Mouse (Mus musculus) regulatory T cell (primary cell): ENCODE results near the gene Eif4a1.

Experiments used
- in situ Hi-C: fragments of 300-600 bp; cut with MboI, MseI; formaldehyde crosslinking; loops from one replicate; pipeline ENCODE4 v1.15.1; 2025; ENCODE audit warnings: high pct_unique_total_duplicates

The Eif4a1 gene

DNA sequence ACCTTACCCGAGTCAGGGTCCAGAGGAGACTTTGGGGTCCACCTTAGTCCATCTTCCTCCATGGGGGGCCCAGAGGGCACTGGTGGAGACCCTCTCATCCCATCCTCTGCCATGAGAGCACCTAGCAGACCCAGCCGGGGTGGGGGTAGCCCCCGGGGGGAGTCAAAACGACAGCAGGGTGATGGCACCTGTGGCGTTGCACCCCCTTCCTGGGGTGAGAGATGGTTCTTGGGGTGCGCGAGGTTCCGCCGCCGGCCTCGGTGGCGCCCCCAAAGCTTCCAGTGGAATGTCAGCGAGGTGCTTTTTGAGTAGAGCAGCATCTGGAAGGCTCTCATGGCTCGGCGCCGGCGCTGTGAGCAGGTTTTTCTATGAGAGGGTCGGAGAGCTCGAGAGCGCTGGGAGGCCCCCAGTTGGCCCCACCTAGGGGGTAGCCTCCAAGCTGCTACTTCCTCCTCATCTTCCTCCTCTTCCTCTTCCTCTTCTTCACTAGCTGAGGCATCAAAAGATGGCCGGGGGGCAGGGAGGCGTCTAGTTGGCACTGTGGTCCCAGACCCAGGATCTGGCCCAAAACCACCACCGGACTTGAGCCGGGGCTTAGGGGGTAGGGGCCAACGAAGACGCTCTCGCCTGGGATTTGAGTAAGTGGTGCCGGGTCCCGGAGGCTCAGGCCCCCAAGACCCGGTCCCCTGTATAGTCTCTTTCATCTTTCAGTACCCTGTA is 8.1 kb upstream of the Eif4a1 start:
- in situ Hi-C loops, result no loop called here

DNA sequence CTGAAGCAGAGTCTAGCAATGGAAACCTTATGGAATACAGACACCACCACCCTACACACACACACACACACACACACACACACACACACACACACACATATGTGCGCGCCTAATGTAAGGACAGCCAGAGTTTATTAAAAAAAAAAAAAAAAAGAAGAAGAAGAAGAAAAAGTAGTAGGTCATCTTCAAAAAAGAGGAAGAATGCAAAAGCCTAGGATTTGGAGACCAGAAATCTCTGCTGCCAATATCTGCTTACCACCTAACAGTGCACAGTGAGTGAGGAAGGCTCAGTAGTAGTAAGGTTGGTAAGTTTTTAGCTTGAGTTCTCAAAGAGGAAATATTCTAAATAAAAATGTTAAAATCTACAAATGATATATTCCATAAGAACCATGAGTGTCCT is 6.9 kb upstream of the Eif4a1 start:
- in situ Hi-C loops, result no loop called here

DNA sequence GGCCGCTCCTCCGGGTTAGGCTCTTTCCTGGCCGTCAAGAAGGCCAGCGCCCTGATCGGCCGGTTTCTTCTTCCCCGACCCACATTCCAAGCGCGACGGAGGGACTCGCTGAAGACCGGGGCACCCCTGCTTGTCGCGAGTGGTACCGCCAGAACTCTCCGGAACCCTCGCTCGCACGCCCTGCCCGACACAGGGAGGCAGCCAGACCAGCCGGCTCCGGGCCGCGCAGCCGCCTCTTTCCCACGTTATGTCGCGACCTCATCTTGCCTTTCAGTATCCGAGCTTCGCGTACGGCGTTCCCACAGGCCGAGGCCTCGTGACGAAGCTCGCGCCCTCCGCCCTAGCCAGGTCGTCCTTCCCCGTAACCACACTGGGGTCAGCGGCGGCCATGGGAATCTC is 498 bp downstream of the Eif4a1 start:
- in situ Hi-C loops, result no loop called here

DNA sequence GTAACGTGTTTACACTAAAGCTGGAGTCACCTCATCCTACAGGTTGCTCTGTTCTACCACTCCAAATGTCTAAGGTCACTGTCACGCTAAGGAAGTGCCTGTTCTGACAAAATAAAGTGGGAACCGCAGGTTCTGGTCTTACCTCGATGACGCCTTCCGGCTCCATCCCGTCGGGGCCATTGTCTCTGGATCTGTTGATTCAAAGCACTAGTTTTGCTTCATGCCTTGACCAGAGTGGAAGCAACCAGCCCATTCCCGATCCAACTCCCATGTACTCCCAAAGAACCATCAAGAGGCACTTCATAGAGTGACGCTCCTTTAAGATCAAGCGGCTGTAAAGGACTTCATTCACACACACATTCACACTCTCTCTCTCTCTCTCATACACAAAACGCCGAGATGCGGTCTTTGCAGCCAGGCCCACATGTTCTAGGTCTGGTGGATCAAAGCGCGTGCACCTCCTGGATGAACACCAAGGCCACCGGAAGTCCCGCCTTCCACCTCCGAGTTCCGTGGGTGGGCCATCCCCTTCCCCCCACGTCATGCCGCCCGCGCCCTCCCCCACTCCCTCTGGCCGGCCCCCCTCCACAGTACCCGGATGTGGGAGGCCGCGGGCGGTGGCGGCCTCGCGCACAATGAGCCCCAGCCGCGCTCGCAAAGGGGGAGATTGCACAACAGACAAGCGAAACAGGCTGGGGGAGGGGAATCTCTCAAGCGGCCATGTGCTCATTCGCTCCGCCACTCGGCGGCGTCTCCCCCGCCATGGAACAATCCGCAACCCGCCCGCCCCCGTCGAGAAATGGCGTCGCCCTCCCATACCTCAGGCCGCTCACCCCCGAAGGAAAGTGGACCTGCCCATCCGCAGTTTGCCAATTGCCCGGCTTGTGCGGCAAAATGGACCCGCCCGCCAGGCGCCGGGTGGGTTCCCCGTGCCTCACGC is 1.2 kb downstream of the Eif4a1 start:
- in situ Hi-C loops, result no loop called here

DNA sequence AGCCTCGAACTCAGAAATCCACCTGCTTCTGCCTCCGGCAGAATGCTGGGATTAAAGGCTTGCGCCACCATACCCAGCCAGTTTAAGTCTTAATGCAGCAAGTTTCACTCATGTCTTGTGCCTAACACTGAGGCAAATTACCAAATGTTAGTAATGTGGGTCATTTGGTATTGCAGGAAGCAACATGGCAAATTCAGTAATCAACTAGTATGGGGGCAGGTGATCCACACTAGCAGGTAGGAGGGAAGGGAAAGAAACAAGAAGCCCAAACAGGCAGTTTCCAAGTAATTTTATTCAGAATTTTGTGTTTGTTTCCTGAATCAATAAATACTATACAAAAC is 5.6 kb downstream of the Eif4a1 start:
- in situ Hi-C loops, result loop anchor here (5.0 kb wide), 1 partner anchor 981 kb away; the partner anchor contains the start of genes Rnf167 and Slc25a11

DNA sequence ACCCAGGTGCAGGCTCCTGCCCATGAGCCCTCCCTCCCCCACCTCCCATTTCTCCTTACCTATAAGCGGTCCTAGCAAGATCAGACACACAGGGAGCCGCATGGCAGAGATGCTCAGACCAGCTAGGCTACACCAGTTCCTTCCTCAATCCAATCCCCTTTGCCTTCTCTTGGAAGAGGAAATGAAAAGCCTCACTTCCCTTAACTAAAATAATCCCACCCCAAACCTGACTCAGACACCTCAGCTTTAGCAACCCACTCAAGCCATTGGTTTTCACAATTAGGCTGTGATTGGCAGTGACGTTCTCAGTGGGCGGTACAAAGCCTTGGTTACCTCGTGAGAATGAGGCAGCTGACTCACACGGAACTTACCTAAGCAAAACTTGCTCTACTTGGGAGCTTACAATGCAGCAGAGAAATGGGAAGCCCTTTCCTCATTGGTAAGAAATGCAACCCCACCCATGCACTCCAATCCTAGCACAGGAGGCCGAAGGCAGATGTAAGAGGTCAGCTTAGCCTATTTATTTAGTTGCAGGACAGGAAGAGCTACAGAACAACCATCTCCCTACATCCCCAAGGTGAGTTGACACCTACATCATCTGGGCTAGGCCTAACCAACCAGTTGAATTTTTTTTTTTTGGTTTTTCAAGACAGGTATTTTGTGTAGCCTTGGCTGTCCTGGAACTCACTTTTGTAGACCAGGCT is 6.1 kb downstream of the Eif4a1 start, which contains the start of gene Cd68:
Cd68 (minus strand) TSS at position 193 of the 704 bp plus-strand sequence.
- in situ Hi-C loops, result loop anchor here (5.0 kb wide), 1 partner anchor 981 kb away; the partner anchor contains the start of genes Rnf167 and Slc25a11

DNA sequence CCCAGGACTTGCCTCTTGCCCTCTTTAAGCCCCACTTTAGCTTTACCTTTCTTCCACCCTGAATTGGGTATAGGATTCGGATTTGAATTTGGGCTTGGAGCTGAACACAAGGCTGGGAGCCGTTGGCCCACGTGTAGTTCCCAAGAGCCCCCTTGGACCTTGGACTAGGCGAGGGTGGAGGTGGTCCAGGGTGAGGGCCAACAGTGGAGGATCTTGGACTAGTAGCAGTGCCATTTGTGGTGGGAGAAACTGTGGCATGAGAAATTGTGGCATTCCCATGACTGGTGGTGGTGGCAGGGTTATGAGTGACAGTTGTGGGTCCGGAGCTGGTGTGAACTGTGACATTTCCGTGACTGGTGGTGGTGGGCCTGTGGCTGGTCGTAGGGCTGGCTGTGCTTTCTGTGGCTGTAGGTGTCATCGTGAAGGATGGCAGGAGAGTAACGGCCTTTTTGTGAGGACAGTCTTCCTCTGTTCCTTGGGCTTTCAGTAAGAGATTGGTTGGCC is 6.7 kb downstream of the Eif4a1 start:
- in situ Hi-C loops, result loop anchor here (5.0 kb wide), 1 partner anchor 982 kb away; the partner anchor contains the start of genes Rnf167 and Slc25a11

DNA sequence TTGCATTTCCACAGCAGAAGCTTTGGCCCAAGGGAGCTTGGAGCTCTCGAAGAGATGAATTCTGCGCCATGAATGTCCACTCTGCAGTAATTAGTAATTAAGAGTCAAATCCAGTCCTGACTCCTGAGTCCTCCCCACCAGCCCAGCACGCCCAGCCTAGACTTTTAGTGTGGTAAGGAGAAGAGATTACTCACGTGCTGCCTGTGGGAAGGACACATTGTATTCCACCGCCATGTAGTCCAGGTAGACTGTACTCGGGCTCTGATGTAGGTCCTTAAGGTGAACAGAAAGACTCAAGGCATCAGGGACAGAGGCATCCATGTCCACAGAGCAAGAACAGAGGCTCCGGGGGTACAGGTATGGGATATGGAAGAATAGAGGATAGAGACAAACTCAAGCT is 7.4 kb downstream of the Eif4a1 start:
- in situ Hi-C loops, result loop anchor here (5.0 kb wide), 1 partner anchor 982 kb away; the partner anchor contains the start of genes Rnf167 and Slc25a11

DNA sequence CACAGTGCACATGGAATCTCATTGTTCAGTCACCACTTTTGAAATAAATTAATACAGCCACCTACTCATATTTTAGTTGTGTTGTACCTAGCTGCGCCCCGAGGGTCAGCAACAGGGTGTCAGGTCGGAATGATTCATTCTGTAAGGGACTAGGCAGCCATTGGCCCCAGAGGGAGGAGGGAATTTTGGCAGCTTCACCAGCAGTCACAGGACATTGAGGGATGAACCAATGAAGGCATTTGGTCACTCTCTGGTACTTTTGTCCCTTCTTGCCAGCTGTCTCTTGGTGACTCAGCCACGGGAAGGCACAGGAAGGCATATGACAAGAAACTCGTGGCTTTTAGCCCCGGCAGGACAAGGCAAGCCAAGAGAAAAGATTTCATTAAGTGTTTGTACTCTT is 8.4 kb downstream of the Eif4a1 start:
- in situ Hi-C loops, result no loop called here

DNA sequence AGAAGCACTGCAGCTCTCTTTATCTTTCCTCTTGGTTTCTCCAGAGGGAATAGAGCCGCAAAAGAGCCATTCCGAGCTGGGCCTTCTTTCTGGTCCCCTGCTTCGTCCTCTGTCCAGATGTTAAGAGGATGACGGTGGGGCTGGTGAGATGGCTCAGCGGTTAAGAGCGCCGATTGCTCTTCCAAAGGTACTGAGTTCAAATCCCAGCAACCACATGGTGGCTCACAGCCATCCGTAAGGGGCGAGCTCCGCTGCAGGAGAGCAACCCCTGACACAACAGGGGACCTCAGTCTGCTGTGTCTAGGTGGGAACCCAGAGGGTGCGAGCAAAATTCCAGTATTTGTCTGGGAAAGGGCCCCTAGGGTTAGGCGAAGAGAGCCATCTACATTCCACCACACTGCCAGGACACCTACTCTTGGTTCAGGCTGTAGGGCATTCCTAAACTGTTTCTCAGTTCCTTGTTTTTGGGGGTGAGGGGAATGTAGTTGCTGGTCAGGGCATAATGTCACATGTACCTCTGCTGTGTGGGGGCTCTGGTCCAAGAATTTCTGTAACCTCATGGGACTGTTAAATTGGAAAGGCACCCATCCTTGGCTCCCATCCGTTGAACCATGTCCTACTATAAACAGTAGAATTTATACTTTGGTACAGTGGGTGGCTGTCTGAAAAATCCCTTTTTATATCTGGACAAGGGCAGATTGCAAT is 9.1 kb downstream of the Eif4a1 start:
- in situ Hi-C loops, result no loop called here

DNA sequence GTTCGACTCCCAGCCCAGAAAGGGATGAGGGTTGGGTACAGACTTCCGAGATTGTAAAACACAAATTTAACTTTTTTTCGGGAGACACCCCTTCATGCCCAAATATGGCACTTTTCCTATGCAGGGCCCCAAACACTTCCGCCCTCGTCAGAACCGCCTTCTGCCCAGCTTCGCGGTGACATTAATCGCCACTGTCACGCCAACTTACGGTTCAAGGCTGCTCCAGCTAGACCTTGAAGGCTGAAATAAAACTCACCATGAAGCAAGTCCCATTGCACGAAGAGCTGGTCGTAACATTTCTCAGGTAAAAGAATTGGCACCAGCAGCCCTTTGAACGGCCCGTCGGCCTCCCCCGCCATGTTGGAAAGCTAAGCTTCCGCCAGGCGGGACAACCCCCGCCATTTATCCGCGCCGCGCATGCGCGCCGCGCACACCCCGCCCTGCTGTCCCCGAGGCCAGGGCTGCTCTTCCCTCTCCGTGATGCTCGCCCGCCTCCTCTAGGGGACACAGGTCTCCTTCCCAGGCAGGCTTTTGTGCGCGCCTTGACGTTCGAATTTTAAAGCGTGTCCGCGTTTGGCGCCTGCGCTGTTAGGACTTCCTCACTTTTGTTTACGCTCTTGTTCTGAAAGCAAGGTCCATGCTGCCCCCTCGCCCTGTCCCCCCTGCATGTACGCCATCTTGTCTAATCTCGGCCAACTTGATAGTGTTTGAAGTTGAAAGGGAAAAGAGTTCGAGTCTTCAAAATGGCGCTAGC is 9.8 kb downstream of the Eif4a1 start, which contains the start of gene Mpdu1:
Mpdu1 (minus strand) TSS at position 430 of the 754 bp plus-strand sequence.
- in situ Hi-C loops, result no loop called here

DNA sequence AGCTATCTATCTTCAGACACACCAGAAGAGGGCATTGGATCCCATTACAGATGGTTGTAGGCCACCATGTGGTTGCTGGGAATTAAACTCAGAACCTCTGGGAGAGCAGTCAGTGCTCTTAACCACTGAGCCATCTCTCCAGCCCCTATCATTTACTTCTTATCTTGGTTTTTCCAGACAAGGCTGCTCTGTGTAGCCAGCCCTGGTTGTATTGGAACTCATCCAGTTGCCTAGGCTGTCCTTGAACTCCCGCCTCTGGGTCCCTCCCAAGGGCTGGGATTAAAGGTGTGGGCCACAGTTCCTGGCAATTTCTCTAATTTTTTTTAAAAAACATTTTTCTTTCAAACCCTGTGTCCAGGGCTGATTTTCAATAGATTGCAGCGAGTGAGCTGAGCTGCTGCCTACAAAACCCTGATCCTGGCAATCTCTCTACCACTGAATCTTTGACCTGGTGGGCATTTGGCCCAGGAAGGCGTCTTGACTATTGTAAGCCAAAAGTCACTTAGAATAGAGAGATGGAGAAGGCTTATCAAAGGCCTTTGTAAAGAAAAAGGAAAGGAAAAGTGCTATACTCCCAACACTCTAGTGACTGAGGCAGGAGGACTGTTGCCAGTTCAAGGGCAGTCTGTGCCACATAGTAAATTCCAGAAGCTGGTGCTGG is 10.9 kb downstream of the Eif4a1 start:
- in situ Hi-C loops, result no loop called here

DNA sequence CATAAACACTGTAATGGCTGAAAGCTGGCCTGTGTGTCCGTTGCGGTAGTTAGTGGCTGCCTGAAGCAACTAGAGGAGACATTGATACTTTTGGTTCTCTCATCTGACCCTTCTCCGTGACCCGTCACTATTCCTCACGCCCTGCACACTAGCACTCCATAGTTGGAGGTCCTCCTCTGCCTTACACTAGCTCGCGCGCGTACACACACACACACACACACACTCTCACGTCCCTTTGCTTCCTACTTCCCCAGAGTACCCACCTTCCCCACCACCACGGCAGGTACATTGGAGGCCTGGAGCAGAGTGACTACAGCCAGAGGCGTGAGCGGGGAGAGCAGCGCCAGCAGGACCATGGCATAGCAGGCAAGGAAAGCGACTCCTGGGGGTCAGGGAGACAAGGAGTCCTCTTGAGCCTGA is 14.8 kb downstream of the Eif4a1 start:
- in situ Hi-C loops, result loop anchor here (5.0 kb wide), 1 partner anchor 75 kb away; the partner anchor contains the start of genes Trp53 and Wrap53

DNA sequence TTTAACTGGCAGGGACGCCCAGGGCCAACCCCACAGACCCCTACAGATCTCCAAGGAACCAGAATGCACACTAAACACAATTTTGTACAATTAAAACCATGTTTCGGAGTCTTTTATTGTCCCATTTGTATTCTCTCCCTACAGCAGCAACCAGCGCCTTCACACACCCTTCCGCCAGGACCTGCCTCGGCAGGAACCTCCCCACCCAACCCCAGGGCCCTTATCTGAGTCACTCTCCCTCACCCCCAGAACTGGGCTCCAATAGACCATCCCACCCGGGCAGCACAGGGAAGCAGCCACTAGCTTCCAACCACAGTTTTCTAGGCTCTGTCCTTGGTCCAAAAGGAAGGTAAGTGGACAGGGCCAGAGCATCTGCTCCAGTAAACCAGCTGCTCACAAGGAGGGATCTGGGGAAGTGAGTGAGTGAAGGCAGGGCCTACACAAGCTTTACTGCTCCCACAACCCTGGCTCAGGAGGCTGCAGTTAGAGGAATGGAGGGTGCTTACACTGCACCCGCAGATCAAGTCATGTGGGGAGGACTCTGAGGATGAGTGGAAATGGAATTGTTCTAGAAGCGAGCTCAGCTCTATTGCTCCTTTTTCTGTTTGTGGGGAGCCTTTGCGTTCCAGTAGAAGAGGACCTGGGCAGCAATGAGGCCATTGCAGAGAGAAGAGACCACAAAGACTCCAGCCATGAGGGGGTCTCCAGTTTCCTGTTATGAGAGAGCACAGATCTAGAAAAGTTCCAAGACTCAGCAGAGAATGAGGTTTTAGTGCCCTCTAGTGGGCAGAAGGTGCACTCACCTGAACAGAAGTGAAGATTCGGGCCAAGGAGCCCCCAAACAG is 15.4 kb downstream of the Eif4a1 start:
- in situ Hi-C loops, result loop anchor here (5.0 kb wide), 1 partner anchor 75 kb away; the partner anchor contains the start of genes Trp53 and Wrap53

DNA sequence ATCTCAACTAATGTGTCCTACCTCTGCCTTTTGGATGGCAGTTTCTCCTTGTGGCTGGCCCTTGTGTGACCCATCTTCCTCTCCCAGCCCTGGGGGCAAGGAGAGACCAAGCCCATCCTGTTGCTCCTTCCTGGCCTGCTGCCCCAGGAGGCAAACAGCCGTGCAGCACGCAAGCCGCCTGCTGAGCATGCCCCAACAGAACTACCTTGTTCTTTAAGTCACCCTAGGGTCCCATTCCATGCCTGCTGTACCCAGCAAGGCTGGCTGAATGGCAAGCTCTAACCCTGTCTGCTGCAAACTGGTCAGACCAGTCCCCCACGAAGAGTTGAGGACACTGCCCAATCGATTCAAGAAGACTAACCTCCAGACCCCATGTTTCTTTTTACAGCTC is 16.2 kb downstream of the Eif4a1 start:
- in situ Hi-C loops, result loop anchor here (5.0 kb wide), 1 partner anchor 74 kb away; the partner anchor contains the start of genes Trp53 and Wrap53

DNA sequence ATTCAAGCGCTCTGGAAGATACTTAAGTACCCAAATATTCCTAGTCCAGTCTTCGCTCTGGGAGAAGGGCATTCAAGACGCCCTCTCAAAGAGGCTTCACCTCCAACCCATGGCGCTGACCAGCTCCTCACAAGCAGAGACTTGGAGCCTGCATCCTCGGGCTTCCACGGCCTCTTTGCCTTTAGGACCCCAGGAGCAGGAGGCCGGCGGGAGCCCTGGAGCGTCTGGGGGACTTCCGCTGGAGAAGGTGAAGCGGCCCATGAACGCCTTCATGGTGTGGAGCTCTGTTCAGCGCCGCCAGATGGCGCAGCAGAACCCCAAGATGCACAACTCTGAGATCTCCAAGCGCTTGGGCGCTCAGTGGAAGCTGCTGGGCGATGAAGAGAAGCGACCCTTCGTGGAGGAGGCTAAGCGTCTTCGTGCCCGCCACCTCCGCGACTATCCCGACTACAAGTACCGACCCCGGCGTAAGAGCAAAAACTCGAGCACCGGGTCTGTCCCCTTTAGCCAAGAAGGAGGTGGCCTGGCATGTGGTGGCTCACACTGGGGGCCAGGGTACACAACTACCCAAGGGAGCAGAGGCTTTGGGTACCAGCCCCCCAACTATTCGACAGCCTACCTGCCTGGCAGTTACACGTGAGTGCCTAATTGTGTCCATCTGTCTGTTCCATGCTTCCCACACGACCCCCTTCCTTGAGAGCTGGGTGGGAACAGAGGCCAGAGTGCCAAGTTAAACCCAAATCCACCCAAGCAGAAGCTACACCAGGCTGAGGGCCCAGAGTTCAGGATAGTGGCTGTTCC is 16.8 kb downstream of the Eif4a1 start, which contains the start of gene Sox15:
Sox15 (plus strand) TSS at position 51 of the 801 bp plus-strand sequence.
- in situ Hi-C loops, result loop anchor here (5.0 kb wide), 1 partner anchor 73 kb away; the partner anchor contains the start of genes Trp53 and Wrap53

DNA sequence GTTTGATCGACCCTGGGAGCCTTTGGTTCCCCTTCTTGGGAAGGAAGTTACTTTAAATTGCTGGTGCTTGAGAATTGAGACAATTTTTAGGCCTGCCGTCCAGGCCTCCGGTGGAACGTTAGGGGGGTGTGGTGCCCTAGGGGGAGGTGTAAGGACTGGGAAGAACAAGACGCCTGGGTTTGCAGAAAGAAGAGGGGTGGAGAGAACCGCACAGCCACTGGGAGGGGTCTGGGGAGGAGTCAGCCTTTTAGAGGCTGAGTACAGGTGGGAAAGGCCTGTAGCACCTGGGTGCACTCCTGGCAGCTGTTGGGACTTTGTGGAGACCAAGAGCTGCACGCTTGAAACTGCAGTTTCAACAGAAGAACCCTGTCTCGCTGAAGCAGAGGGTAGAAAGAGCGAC is 17.5 kb downstream of the Eif4a1 start:
- in situ Hi-C loops, result loop anchor here (5.0 kb wide), 1 partner anchor 72 kb away; the partner anchor contains the start of genes Trp53 and Wrap53
